Mouse (Mus musculus): ENCODE data around the gene Gm29866.
"Not testable (repeated sequence)": the region's sequence is repeated elsewhere in the genome, so short reads cannot be mapped to it uniquely, and the experiment has no call there.

The Gm29866 gene

GRCm38 (mm10) chrY:20993557-20993956, at the start of gene Gm29866:
Gene Gm29866, minus strand, starts transcription at chrY:20993657.
- not testable (repeated sequence) for DNase-seq (ENCODE audit: low spot score in 2 of 2)
